Mouse (Mus musculus) embryonic fibroblast, embryonic 13.5 days (primary cell): ENCODE measurements at regions not wholly inside any gene's neighbourhood (a gene's known extent, or its start where the extent isn't known, plus 50 kb on each side); places are given as distances from the start of the nearest gene placed in this dataset.

Experiments
- H3K27ac ChIP-seq: 2 replicates; pipeline ENCODE4 v1.5.1; 2012; ENCODE audit warnings: low read length, control low read depth, inconsistent platforms; ENCODE audit not compliant: insufficient read depth
- H3K4me1 ChIP-seq: 2 replicates; pipeline ENCODE4 v1.6.1; 2011; ENCODE audit warnings: low read length; ENCODE audit not compliant: control insufficient read depth, insufficient read depth
- H3K4me3 ChIP-seq: 2 replicates; pipeline ENCODE4 v1.5.1; 2011; ENCODE audit warnings: mild to moderate bottlenecking, control low read depth, low read length; ENCODE audit not compliant: insufficient read depth
- CTCF ChIP-seq: IDR thresholded peaks from 2 replicates; pipeline ENCODE4 v1.5.1; 2011; ENCODE audit warnings: mild to moderate bottlenecking, control low read depth, low read length, moderate library complexity, borderline replicate concordance; ENCODE audit not compliant: insufficient read depth
- POLR2A ChIP-seq: IDR thresholded peaks from 2 replicates; pipeline ENCODE4 v1.6.1; 2011; ENCODE audit warnings: low read depth, mild to moderate bottlenecking, control low read depth, low read length, moderate library complexity

DNA sequence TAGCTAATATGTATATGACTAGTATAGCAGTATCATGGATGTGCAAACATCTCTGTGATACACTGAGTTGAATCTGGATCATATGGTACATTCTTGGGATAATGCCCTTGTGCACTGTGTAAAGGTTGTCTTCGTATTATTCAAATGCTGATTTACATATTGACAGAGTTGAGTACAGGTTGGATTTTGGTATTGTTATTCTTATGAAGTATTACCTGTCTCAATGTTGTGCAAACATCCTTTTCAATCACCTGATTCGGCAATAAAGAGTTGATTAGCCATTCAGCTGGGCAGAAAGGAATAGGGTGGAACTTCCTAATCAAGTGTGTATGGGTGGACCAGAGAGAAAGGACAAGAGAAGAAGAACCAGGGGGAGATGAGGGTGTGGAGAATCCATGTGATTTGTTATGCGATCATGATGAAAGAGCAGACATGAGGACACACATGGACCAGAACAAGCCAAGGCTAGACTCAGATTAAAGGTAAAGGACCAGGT is 2644.0 kb downstream of the Gm37988 start:
- H3K4me3 ChIP-seq = no peak overlapping the region
- no peaks in the 10 kb centered on the region for H3K4me1 ChIP-seq
- no peak overlapping the region for H3K27ac ChIP-seq
- TF ChIP-seq POLR2A (no peak), CTCF (no peak)

DNA sequence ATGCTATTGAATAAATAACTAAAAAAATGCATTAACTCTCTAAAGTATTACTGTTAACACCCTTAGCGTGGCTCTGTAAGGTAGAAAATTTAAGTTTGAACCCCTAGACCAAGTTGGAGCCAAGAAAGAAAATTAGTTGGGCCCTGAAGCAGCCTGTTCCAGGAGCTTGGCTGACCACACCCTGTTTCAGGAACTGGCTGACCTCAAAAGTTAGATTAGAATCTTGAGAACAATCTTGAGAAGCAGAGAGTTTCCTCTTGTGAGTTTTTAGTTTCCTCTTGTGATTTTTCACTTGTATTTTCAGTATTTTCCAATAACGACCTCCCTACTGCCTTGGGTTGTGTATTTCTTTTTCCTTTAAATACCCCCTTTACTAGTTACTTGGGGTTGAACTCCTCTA is 2647.2 kb downstream of the Gm37988 start:
- Histone ChIP-seq H3K4me3 (no peak overlapping the region), H3K4me1 (no peaks in the 10 kb centered on the region), H3K27ac (no peak overlapping the region)
- no peak for TF ChIP-seq POLR2A

DNA sequence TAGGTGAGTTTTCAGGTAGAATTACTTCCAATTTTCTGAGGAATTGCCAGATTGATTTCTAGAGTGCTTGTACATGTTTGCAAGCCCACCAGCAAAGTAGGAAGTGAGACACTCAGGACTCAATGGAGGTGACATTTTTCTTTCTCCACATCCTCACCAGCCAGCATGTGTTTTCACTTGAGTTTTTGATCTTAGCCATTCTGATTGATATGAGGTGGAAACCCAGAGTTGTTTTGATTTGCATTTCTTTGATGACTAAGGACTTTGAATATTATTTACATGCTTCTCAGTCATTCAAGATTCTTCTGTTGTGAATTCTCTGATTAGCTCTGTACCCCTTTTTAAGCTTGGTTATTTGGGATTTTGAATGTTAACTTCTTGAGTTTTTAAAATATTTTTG is 2650.2 kb downstream of the Gm37988 start:
- Histone ChIP-seq H3K27ac (no peak overlapping the region), H3K4me1 (no peaks in the 10 kb centered on the region), H3K4me3 (no peak overlapping the region)
- TF ChIP-seq POLR2A (no peak), CTCF (no peak)

DNA sequence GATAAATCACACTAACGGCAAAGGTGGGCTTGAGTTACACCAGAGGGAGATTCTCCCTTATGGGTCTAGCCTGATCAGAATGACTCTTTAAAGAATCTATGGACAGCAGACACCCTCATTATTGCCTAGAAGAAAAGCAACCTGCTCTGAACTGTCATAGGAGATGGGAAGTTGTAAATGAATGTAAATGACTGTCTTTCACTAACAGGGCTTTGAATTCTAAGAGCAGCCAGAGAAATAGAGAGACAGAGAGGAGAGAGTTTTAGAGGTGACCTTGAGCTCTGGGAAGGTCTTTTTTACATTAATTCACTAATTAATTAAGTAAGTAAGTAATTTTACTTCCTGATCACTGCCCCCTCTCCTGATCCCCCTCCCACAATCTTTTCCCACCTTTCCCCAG is 2686.4 kb downstream of the Gm37988 start:
- H3K4me1 ChIP-seq = no peaks in the 10 kb centered on the region
- H3K4me3 ChIP-seq = no peak overlapping the region
- no peak for TF ChIP-seq CTCF
- TF ChIP-seq POLR2A = no peak
- H3K27ac ChIP-seq = no peak overlapping the region

DNA sequence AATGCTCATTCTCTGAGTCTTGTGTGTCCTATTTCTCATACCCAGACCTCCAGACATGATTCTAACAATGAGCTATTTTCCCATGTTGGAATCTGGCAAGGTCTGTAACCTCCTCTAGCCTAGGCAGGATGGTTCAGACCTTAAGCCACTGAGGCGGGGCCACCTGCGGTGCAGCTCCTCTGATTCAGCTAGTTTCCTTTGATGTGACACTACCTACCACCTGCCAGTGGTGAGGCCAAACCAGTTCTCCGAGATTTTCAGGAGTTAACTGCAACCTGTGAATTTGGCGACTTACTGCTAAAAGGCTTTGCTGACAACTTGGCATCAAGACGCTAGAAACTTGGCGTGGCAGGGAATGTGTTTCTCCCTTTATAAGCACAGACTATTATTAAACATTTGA is 2691.3 kb downstream of the Gm37988 start:
- no peak for TF ChIP-seq CTCF
- no peak for TF ChIP-seq POLR2A
- Histone ChIP-seq H3K4me3 (no peak overlapping the region), H3K4me1 (no peaks in the 10 kb centered on the region), H3K27ac (no peak overlapping the region)

DNA sequence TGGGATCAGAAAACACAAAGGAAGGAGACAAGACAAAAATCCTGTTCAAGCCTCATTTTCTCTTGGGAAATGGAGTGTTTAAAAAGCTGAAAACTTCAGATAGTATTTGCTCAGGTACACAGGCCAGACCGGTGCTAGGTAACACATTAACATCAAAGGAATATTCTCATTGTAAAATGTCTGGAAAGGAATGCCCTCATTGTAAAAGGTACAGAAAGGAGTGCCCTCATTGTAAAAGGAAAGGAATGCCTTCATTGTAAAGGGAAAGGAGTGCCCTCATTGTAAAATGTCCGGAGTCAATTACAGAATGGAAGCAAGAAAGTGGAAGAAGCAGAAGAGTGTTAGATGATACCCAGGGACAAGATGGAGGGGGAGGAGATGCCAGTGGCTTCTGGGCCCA is 2694.7 kb downstream of the Gm37988 start:
- Histone ChIP-seq H3K4me1 (no peaks in the 10 kb centered on the region), H3K27ac (no peak overlapping the region), H3K4me3 (no peak overlapping the region)
- TF ChIP-seq CTCF = no peak
- no peak for TF ChIP-seq POLR2A

DNA sequence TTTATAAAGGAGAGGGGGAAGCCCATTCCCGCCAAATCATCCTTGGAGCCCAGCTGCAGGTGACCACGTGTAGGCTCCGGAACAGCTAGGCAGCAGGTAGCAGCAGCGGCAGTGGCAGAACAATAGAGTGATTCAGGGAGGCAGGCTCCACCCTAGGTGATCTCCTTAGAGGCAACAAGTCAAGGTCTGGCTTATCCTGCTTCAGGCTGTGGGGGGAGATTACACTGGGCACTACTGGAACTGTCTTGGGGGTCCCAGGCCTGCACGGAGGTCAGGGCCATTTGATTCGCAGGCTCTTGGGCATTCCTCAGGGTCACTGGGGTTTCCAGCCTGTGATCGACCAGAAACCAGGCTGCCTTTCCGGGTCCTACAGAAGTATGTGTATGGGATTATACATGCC is 2711.1 kb downstream of the Gm37988 start:
- no peak for TF ChIP-seq CTCF
- no peak for TF ChIP-seq POLR2A
- H3K27ac ChIP-seq = no peak overlapping the region
- H3K4me1 ChIP-seq = no peaks in the 10 kb centered on the region
- H3K4me3 ChIP-seq = no peak overlapping the region

DNA sequence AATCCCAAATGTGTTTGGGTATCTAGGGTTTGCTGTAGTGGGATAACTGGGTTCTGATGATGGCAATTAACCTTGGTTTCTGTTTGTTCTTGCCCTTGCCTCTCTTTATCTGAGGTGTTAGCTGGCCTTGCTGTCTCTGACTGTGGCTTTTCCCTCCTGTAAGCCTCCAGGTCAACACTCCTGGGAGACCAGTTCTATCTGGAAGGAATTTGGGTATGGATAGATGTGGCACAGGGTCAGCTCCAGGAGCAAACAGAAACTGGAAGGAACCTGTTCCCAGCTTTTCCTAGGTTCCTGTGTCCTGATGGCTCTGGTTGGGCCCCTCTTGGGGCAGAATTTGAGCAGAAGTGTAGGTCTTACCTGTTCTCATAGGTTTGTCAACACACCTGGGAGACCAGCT is 2725.8 kb downstream of the Gm37988 start:
- no peak for TF ChIP-seq POLR2A
- TF ChIP-seq CTCF = no peak

DNA sequence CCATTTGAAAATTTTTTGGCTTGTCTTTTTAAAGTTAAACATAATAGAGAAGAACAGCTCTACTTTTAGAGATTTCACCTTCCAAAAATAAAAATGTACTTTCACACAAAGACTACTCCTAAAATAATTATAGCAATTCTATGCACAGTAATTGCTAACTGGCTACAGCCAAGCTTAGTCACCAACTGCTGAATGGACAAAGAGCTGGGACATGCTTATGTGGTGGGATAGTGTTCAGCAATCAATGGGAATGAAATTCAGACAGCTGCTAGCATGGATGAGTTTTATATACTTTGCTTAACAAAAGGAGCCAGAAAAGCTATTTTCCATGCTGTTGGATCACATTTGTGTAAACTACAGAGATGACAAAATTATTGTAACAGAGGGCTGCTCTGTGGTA is 2727.5 kb downstream of the Gm37988 start:
- Histone ChIP-seq H3K4me1 (no peaks in the 10 kb centered on the region), H3K4me3 (no peak overlapping the region), H3K27ac (no peak overlapping the region)
- TF ChIP-seq CTCF (no peak), POLR2A (no peak)

More for the DNA sequence above, 2725.8 kb downstream of the Gm37988 start:
- Histone ChIP-seq H3K27ac (no peak overlapping the region), H3K4me1 (no peaks in the 10 kb centered on the region), H3K4me3 (no peak overlapping the region)

DNA sequence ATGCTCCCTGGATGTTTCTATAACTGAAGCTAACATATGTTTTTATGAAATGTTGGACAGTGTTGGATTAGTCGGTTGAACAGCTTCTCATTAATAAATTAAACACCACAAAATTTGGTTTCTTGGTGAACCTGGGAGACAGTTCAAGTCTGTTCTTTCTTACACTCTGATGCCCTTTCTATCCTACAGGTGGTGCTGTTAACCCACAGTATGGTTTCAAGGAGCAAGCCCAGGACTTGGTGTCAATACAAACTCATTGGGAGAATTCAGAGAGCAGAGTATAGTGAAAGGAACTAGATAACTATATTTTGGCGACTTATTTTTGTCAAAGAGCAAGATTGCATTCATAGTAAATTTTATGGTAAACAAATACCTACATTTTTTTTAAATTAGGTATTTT is 2735.8 kb downstream of the Gm37988 start:
- Histone ChIP-seq H3K4me1 (no peaks in the 10 kb centered on the region), H3K4me3 (no peak overlapping the region), H3K27ac (no peak overlapping the region)
- no peak for TF ChIP-seq POLR2A
- no peak for TF ChIP-seq CTCF

DNA sequence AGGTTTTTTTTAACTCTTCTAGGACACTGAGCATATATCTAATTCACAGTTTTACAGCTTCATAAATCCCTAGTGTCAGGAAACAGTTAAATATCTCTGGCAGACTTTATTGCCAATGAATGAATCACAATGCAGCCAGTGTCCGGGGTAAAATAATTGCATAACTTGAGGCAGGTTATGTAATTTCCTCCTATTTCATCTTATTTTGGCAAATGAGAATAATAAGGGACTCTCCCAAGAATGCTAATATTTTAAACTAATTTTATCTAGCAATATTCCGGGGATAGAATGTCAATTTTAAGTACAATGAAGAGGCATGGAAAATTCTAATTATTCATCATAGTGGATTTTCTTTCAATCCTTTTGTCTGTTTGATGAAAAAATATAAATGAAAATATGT is 2740.6 kb downstream of the Gm37988 start:
- TF ChIP-seq CTCF = no peak
- TF ChIP-seq POLR2A = no peak
- no peaks in the 10 kb centered on the region for H3K4me1 ChIP-seq

More for the DNA sequence above, 2740.6 kb downstream of the Gm37988 start:
- Histone ChIP-seq H3K4me3 (no peak overlapping the region), H3K27ac (no peak overlapping the region)
